Mouse (Mus musculus) midbrain, embryonic 16.5 days (tissue): Measurements from ENCODE around the gene Nfib. TPM values are rescaled to one million over a fixed set of nuclear protein-coding genes. Genes with fewer than 3 reads are reported as not detected.

Source experiments
- ATAC-seq: fragments of 200-750 bp; cut with Nextera tagmentation; 2 replicates; pipeline ENCODE4 v1.8.0; 2017; ENCODE audit warnings: moderate TSS enrichment
- H3K27ac ChIP-seq: fragments of 300-500 bp; sonication (generic); 2 replicates; pipeline ENCODE4 v1.5.1; 2014; ENCODE audit warnings: mild to moderate bottlenecking, low read length, mixed read lengths
- H3K27me3 ChIP-seq: fragments of 300-500 bp; sonication (generic); 2 replicates; pipeline ENCODE4 v1.6.1; 2014; ENCODE audit warnings: low read depth, low read length, mixed read lengths; ENCODE audit not compliant: control insufficient read depth, insufficient read depth
- H3K36me3 ChIP-seq: fragments of 300-500 bp; sonication (generic); 2 replicates; pipeline ENCODE4 v1.6.1; 2014; ENCODE audit warnings: mild to moderate bottlenecking, low read length, moderate library complexity, mixed read lengths; ENCODE audit not compliant: control insufficient read depth, insufficient read depth
- H3K4me1 ChIP-seq: fragments of 300-500 bp; sonication (generic); 2 replicates; pipeline ENCODE4 v1.6.1; 2014; ENCODE audit warnings: mild to moderate bottlenecking, low read length, mixed read lengths; ENCODE audit not compliant: control insufficient read depth, insufficient read depth
- H3K4me2 ChIP-seq: fragments of 300-500 bp; sonication (generic); 2 replicates; pipeline ENCODE4 v1.6.1; 2014; ENCODE audit warnings: mild to moderate bottlenecking, low read length, mixed read lengths
- H3K4me3 ChIP-seq: fragments of 300-500 bp; sonication (generic); 2 replicates; pipeline ENCODE4 v1.5.1; 2014; ENCODE audit warnings: low read depth, mild to moderate bottlenecking, low read length, moderate library complexity, mixed read lengths
- H3K9ac ChIP-seq: fragments of 300-500 bp; sonication (generic); 2 replicates; pipeline ENCODE4 v1.6.1; 2014; ENCODE audit warnings: low read depth, low read length, mixed read lengths
- H3K9me3 ChIP-seq: fragments of 300-500 bp; sonication (generic); replicated peaks from 2 replicates; pipeline ENCODE4 v1.6.1; 2014; ENCODE audit warnings: mild to moderate bottlenecking, low read length, mixed read lengths; ENCODE audit not compliant: control insufficient read depth, poor library complexity, severe bottlenecking
- WGBS: fragments of 180-500 bp; shearing (Covaris S2); extraction: QIAGEN DNeasy Blood & Tissue Kit; methylation state at CpG from one replicate; pipeline ENCODE4 v1.1.7; 2014; 5-methylcytosine and 5-hydroxymethylcytosine counted together
- polyA plus RNA-seq: library from polyadenylated mRNA; unstranded; fragments of >200 nt; fragmentation: Nextera tagmentation; extraction: Ambion mirVana; gene quantifications from 2 replicates; pipeline ENCODE4 v1.2.1, GENCODE M21; 2015

Gene Nfib
- polyA plus RNA-seq, 1 experiment from 2014 or later = 47.2 TPM

DNA sequence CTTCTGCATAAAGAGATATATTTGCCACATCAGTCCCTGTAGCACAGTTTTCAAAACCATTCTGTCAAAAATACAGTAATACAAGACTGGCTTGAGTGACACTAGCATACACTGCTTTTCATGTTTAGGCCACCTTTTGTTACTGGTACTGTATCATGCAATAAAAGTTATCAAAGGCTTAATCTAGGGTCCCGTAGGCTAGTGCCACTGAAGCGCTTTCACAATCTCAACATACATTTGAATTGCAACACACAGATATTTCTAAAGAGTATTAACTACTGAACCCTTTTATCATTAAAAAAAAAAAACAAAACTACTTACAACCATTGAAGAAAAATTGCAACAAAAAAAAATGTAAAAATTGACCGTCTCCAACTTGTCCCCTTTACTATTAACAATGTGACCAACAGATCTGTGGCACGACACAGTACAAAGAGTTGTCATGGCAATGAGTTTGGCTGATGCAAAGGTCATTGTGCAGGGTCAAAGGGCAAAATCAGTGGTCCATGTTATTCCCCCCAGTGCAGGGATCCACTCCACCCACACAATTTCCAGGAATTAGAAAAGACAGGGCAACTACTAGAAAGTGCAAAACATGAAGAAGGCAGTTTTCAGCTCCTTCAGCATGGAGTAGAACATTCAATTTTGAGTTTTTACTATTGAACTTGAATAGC is 414.2 kb downstream of the Nfib start:
- no peak for ATAC-seq
- H3K36me3 ChIP-seq = no peaks in the 10 kb centered on the region
- H3K27me3 ChIP-seq = no peaks in the 10 kb centered on the region
- no peaks in the 10 kb centered on the region for H3K4me1 ChIP-seq
- no peak overlapping the region for H3K9ac ChIP-seq
- WGBS = 43% methylated on average over 4 of the region's 4 CpGs
- H3K4me2 ChIP-seq = no peak overlapping the region
- no peaks in the 10 kb centered on the region for H3K9me3 ChIP-seq
- H3K27ac ChIP-seq = no peak overlapping the region
- no peak overlapping the region for H3K4me3 ChIP-seq

DNA sequence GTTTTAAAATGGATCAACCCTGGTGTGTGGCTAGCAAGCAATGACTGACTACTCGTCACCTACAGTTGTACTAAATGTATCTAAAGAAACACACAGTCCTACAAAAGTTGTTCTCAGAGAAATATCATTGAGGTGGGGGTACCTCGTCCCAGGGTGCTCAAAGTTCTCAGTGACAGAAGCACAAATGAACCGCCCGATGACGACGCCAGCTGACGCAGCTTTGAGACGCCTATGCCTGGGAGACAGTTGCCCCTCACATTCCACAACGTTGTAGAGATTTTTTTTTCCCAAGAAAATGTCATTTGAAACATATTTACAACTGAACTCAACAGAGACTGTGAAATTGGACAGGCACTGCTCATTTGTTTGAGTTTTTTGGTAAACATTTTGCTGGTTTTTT is 414.9 kb downstream of the Nfib start:
- no peak for ATAC-seq
- Histone ChIP-seq H3K27ac (no peak overlapping the region), H3K36me3 (no peaks in the 10 kb centered on the region), H3K9ac (no peak overlapping the region), H3K4me2 (no peak overlapping the region), H3K27me3 (no peaks in the 10 kb centered on the region), H3K4me1 (no peaks in the 10 kb centered on the region), H3K4me3 (no peak overlapping the region), H3K9me3 (no peaks in the 10 kb centered on the region)
- WGBS = 57% methylated on average over 9 of the region's 9 CpGs

DNA sequence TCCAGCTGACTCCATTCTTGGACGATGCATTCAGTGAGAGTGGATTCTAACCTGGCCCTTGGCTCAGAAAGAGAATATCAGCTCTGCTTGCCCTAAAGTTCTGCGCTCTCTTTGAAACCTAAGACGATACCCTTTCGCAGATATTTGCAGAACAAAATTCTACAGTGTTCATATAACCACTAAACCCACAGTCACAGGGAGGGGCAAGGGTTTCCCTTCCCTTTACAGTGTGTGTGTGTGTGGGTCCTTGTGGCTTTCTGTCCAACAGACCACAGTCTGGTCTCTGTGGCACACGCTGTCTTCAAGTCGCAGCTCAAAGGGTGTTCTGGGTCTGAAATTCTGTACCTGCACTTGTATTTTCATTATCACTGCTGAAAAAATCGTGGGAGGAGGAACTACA is 416.0 kb downstream of the Nfib start:
- H3K4me3 ChIP-seq = no peak overlapping the region
- H3K27me3 ChIP-seq = no peaks in the 10 kb centered on the region
- no peaks in the 10 kb centered on the region for H3K36me3 ChIP-seq
- H3K4me1 ChIP-seq = no peaks in the 10 kb centered on the region
- H3K9me3 ChIP-seq = no peaks in the 10 kb centered on the region
- no peak for ATAC-seq
- no peak overlapping the region for H3K4me2 ChIP-seq
- H3K9ac ChIP-seq = no peak overlapping the region
- no peak overlapping the region for H3K27ac ChIP-seq
- WGBS = 73% methylated on average over 7 of the region's 7 CpGs

DNA sequence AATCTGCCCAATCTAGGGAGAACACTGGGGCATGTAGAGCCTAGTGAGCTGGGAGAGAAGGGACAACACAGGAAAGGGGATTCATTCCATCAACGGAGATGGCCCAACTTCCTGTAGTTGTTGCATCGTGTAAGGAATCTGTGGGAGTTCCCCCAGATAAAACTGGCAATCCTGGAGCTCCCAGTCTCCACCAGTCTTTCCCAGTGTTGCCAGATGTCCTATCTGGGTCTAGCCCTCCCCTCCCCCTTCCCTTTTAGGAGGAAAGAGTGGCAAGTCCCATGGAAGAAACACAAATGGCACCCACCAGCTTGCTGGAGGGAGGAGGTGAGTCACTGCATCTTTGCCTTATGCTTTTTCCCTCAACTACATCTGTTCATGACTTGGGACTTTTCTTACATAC is 417.4 kb downstream of the Nfib start:
- WGBS = 90% methylated on average over 2 of the region's 2 CpGs
- no peak overlapping the region for H3K27ac ChIP-seq
- no peak overlapping the region for H3K4me2 ChIP-seq
- H3K9ac ChIP-seq = no peak overlapping the region
- H3K27me3 ChIP-seq = no peaks in the 10 kb centered on the region
- no peaks in the 10 kb centered on the region for H3K9me3 ChIP-seq
- H3K4me1 ChIP-seq = no peaks in the 10 kb centered on the region
- no peak for ATAC-seq
- no peaks in the 10 kb centered on the region for H3K36me3 ChIP-seq
- no peak overlapping the region for H3K4me3 ChIP-seq

DNA sequence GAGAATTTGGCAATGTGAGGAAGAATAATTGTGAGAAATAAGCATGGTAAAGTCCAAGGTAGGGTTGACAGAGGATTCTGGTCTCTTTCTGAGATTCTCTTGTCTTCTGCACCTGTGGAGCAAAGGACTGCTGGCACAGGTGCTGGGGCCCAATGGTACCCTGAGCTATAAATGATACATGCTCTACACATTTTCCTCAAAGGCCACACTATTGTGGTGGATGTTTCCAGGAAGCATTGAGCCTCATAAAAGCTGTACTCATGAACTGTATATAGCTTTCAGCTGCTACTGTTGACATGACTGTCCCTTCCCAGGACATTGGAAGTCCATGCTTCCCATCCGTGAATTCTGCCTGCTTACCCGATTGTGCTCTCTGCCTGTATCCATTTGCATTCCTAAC is 418.1 kb downstream of the Nfib start:
- H3K27ac ChIP-seq = no peak overlapping the region
- WGBS = 86% methylated on average over 2 of the region's 2 CpGs

DNA sequence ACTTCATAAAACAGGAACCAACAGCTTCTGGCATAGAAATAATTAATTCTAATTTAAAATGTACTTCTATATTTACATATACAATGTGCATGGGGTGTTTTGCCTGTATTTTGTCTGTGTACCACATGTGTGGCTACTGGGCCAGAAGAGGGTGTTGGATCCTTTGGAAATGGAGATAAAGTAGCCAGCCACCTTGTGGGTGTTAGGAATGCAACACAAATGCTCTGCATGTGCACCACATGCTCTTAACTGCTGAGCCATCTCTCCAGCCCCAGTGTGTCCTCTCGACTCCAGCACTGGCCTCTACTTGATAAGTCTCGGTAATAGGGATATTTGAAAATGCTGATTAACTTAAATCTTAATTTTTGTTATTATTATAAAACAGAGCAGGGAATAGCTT is 418.6 kb downstream of the Nfib start:
- no peak overlapping the region for H3K4me3 ChIP-seq
- H3K9me3 ChIP-seq = no peaks in the 10 kb centered on the region
- no peak overlapping the region for H3K9ac ChIP-seq
- 92% methylated on average over 2 of the region's 2 CpGs for WGBS
- no peaks in the 10 kb centered on the region for H3K4me1 ChIP-seq
- no peak overlapping the region for H3K27ac ChIP-seq
- no peak overlapping the region for H3K4me2 ChIP-seq
- no peak for ATAC-seq
- H3K27me3 ChIP-seq = no peaks in the 10 kb centered on the region
- H3K36me3 ChIP-seq = no peaks in the 10 kb centered on the region

More for the DNA sequence above, 418.1 kb downstream of the Nfib start:
- Histone ChIP-seq H3K4me2 (no peak overlapping the region), H3K4me1 (no peaks in the 10 kb centered on the region), H3K9me3 (no peaks in the 10 kb centered on the region), H3K36me3 (no peaks in the 10 kb centered on the region), H3K27me3 (no peaks in the 10 kb centered on the region), H3K4me3 (no peak overlapping the region), H3K9ac (no peak overlapping the region)
- ATAC-seq = no peak

DNA sequence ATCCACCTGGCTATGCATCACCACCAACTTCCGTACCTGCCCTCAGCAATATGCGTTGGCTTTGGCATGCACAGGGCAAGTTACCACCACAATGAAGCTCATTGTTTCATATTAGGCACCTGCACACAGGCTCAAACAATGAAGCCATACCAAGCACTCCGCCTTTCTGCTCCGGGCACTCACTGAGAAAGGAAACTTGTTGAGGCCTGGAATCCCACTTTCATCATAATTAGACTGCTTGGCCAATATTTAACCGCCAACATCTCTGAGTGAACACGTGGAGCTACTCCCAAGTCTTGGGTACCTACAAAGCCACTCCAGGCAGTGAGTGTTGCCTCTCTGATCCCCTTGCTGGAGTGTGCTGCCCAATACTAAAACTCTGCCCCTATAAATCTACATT is 422.0 kb downstream of the Nfib start:
- no peak overlapping the region for H3K9ac ChIP-seq
- no peak overlapping the region for H3K4me3 ChIP-seq
- no peak overlapping the region for H3K27ac ChIP-seq
- no peaks in the 10 kb centered on the region for H3K9me3 ChIP-seq
- H3K36me3 ChIP-seq = no peaks in the 10 kb centered on the region
- H3K4me1 ChIP-seq = no peaks in the 10 kb centered on the region
- 89% methylated on average over 6 of the region's 6 CpGs for WGBS
- ATAC-seq = no peak
- no peaks in the 10 kb centered on the region for H3K27me3 ChIP-seq
- no peak overlapping the region for H3K4me2 ChIP-seq

DNA sequence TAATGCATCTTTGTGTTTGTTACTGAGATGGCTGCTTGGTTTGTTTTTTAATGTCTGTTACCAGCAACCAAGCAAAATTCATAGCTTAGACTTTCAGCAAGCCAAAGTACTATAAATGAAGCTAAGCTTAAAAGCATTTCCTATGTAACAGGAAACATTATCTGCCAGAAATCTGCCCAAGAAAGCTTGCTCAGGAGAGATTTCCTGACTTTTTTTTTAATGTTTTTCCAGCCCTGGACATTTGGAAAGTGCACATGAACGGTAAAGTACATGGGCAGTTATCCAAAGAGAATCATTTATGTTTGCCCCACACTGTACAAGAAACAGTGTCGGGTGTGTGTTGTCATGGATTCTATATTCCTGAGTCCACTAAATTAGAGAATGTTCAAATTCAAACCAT is 429.6 kb downstream of the Nfib start:
- Histone ChIP-seq H3K4me3 (no peak overlapping the region), H3K27me3 (no peaks in the 10 kb centered on the region), H3K9ac (no peak overlapping the region), H3K36me3 (no peaks in the 10 kb centered on the region), H3K9me3 (no peaks in the 10 kb centered on the region), H3K4me1 (no peaks in the 10 kb centered on the region), H3K27ac (no peak overlapping the region), H3K4me2 (no peak overlapping the region)
- no peak for ATAC-seq
- 95% methylated on average over 2 of the region's 2 CpGs for whole genome bisulfite sequencing

DNA sequence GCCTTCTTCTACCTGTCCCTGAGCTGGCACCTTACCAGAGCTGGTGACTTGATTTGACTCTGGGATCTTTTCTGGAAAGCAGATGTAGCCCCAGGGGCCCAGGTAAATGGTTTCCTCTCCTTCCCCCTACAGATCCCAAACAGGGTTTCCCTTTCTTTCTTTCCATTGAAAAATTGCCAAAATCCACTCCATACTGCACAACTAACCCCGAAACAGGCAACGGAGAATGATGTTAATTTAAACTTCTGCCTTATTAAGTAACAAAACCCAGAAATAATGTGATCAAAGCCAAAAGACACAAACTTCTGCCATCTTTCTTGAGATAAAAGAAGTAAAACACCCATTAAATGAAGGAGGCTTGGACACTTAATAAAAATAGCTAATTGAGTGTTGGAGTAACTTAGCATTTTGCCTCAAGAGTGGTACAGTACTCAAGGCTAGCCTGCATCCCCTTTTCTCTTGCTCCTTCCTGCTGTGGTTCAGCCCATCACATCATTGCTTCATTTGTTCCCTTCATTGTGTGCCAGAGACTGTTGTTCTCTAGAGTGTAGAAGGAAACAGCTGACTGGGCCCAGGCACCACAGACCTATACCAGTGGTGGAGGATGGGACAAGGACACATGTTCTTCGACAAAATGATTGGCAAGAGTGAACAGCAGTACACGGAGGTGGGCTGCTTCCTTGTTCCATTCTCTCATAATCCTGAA is 432.3 kb downstream of the Nfib start:
- no peak overlapping the region for H3K4me3 ChIP-seq
- 90% methylated on average over 4 of the region's 4 CpGs for WGBS
- H3K4me2 ChIP-seq = no peak overlapping the region
- no peaks in the 10 kb centered on the region for H3K36me3 ChIP-seq
- H3K4me1 ChIP-seq = no peaks in the 10 kb centered on the region
- no peak for ATAC-seq
- no peaks in the 10 kb centered on the region for H3K9me3 ChIP-seq
- H3K27me3 ChIP-seq = no peaks in the 10 kb centered on the region
- H3K27ac ChIP-seq = no peak overlapping the region
- no peak overlapping the region for H3K9ac ChIP-seq
